Mouse (Mus musculus): ENCODE data around the gene Nbeal1.

The Nbeal1 gene

GRCm38 (mm10) chr1:60343630-60344455 is 163.4 kb downstream of the Nbeal1 start:
- no peak for DNase-seq (ENCODE audit: low spot score in 2 of 2)

GRCm38 (mm10) chr1:60344670-60345069 is 164.3 kb downstream of the Nbeal1 start:
- DNase-seq (ENCODE audit: low spot score in 2 of 2) = no peak

GRCm38 (mm10) chr1:60345712-60346111 is 165.3 kb downstream of the Nbeal1 start:
- no peak for DNase-seq (ENCODE audit: low spot score in 2 of 2)

- DNase-seq (ENCODE audit: low spot score in 2 of 2) = no peak
Measured at GRCm38 (mm10) chr1:60352786-60353185, 172.4 kb downstream of the Nbeal1 start.

GRCm38 (mm10) chr1:60361626-60362025 is 181.2 kb downstream of the Nbeal1 start:
- DNase-seq (ENCODE audit: low spot score in 2 of 2) = no peak

- no peak for DNase-seq (ENCODE audit: low spot score in 2 of 2)
Measured at GRCm38 (mm10) chr1:60376556-60376955, 196.2 kb downstream of the Nbeal1 start.

- peak in 1 of 2 experiments; percentile 35 for DNase-seq (ENCODE audit: low spot score in 2 of 2)
Measured at GRCm38 (mm10) chr1:60381910-60382309, 201.5 kb downstream of the Nbeal1 start.

Measured in frontal cortex, postnatal 36 days (tissue).